Comparison of ENCODE assay signal across 7 mouse cellular contexts in genomic region chr10:81252424-81253419, GRCm38 (mm10). TPM values are rescaled to one million over a fixed set of nuclear protein-coding genes. Genes with fewer than 3 reads are reported as not detected.
A peak's percentile ranks its signal among the peaks of the same experiment; 100 is the strongest.
DNase-seq lines count a peak whose midpoint lies in the region; ATAC-seq lines count a peak whose summit lies in the region.

Gene Matk (plus strand): TSS chr10:81252935.

- peaks cover 72% of the 10 kb centered on the region for H3K27me3 ChIP-seq in forebrain, embryonic 10.5 days (ENCODE audit: poor library complexity, severe bottlenecking)
- H3K27me3 ChIP-seq in neural tube, embryonic 15.5 days (replicated peaks) = peaks cover 28% of the 10 kb centered on the region

- intact Hi-C loops in left cerebral cortex, postnatal 4 days (cut with DNase I) = no loop called here

- peak within 1 kb of the TSS; percentile 34 for H3K4me3 ChIP-seq in forebrain, embryonic 10.5 days
- peak within 1 kb of the TSS; percentile 38 for H3K4me3 ChIP-seq in neural tube, embryonic 15.5 days (replicated peaks)

- H3K36me3 ChIP-seq in forebrain, embryonic 10.5 days (replicated peaks) = no peaks in the 10 kb centered on the region
- H3K36me3 ChIP-seq in neural tube, embryonic 15.5 days = peaks cover 16% of the 10 kb centered on the region; the same call in 1 of the 2 replicates

- peak within 1 kb of the TSS; percentile 49 for H3K9ac ChIP-seq in neural tube, embryonic 15.5 days (replicated peaks)

- DNase-seq in R1 (ENCODE audit: low read depth, low spot score) = peak; percentile 68
- peak; percentile 67 for DNase-seq in forebrain, embryonic 10.5 days (ENCODE audit: extremely low spot score, low spot score)
- peak; percentile 71 for DNase-seq in left cerebral cortex, postnatal 4 days
- peak; percentile 79 for DNase-seq in thymus, postnatal 14 days

- H3K4me2 ChIP-seq in neural tube, embryonic 15.5 days = peak within 1 kb of the TSS; percentile 70

- WGBS in forebrain, embryonic 10.5 days = 8% methylated on average over 44 of the region's 44 CpGs
- WGBS in neural tube, embryonic 15.5 days = 7% methylated on average over 44 of the region's 44 CpGs

- no peaks in the 10 kb centered on the region for H3K9me3 ChIP-seq in forebrain, embryonic 10.5 days
- H3K9me3 ChIP-seq in neural tube, embryonic 15.5 days (replicated peaks) = no peaks in the 10 kb centered on the region

- peaks cover 42% of the 10 kb centered on the region for H3K4me1 ChIP-seq in forebrain, embryonic 10.5 days
- H3K4me1 ChIP-seq in neural tube, embryonic 15.5 days = peaks cover 25% of the 10 kb centered on the region

- H3K27ac ChIP-seq in forebrain, embryonic 10.5 days = peak within 1 kb of the TSS; percentile 7; the same call in 1 of the 2 replicates
- peak within 1 kb of the TSS; percentile 70 for H3K27ac ChIP-seq in neural tube, embryonic 15.5 days (replicated peaks)

- peak; percentile 68 for ATAC-seq in CD4-positive, CD25-positive, alpha-beta regulatory T cell, adult 4 months
- ATAC-seq in inflammation-experienced regulatory T-cells, adult 6 months = peak; percentile 69
- peak; percentile 84 for ATAC-seq in neural tube, embryonic 15.5 days (ENCODE audit: low FRiP score)

RNA-seq across cellular contexts. Expression of gene Matk, which starts in this region (rescaled TPM):
- 100 to 1,000 TPM in 1 of 2 experiments, 10 to 100 TPM in 1; 63.6 to 103 TPM for polyA plus RNA-seq in CD4-positive, CD25-positive, alpha-beta regulatory T cell, adult 4 months (2017; shearing (Covaris generic))
- 3.7 and 5.0 TPM in 2 replicates for polyA plus RNA-seq in forebrain, embryonic 10.5 days (2016; fragmentation: Nextera tagmentation; extraction: Ambion mirVana)
- 10 to 100 TPM; 30.1 to 68.1 (median 64.4) TPM for polyA plus RNA-seq in inflammation-experienced regulatory T-cells, adult 6 months (2017; shearing (Covaris generic))
- total RNA-seq in left cerebral cortex, postnatal 4 days (2021) = 100 to 1,000 TPM; 132 to 140 TPM
- 37.1 and 48.3 TPM in 2 replicates for polyA plus RNA-seq in neural tube, embryonic 15.5 days (2015; fragmentation: Nextera tagmentation; extraction: Ambion mirVana)

Comparison
In these comparisons a context has a peak if more than half of its experiments do, and no peak if none do; other contexts are left out.
1. Peak in every context shown above with its lines: DNase-seq, ATAC-seq, H3K4me3 ChIP-seq and H3K27ac ChIP-seq.